ENCODE assay signal across 8 mouse cellular contexts in genomic region chr17:45595736-45596390, GRCm38 (mm10). TPM values are rescaled to one million over a fixed set of nuclear protein-coding genes. Genes with fewer than 3 reads are reported as not detected.
DNase-seq lines count a peak whose midpoint lies in the region; ATAC-seq and TF ChIP-seq lines count a peak whose summit lies in the region.

No protein-coding gene starts in this region.

- peak; percentile 7 for DNase-seq in cerebellum, adult 11 months
- DNase-seq in cerebellum, postnatal 4 days (ENCODE audit: low spot score in 2 of 2): no peak
- no peak for DNase-seq in testis, postnatal 10 days (ENCODE audit: low spot score)
- DNase-seq in intestine, embryonic 14.5 days (ENCODE audit: low spot score): no peak
- peak; percentile 34 for DNase-seq in naive thymus-derived CD4-positive, alpha-beta T cell, adult 2 months (ENCODE audit: low read depth)
- no peak for DNase-seq in adrenal gland, postnatal 36 days
- DNase-seq in layer of hippocampus, adult 8-10 months (ENCODE audit: low spot score in 2 of 2): no peak

- peak overlapping the region; percentile 96 for H3K4me2 ChIP-seq in intestine, embryonic 14.5 days (ENCODE audit: low read length)

- WGBS in intestine, embryonic 14.5 days: 8% methylated on average over 23 of the region's 23 CpGs

- peak overlapping the region; percentile 59 for H3K9ac ChIP-seq in intestine, embryonic 14.5 days (ENCODE audit: low read length)

- H3K9me3 ChIP-seq in intestine, embryonic 14.5 days (ENCODE audit: control insufficient read depth, low read length): no peaks in the 10 kb centered on the region

- TF ChIP-seq CTCF in testis, adult 2 months (IDR thresholded peaks at IDR 0.05; ENCODE audit: control insufficient read depth, insufficient read depth, insufficient replicate concordance, low read depth, low read length): no peak

- H3K27ac ChIP-seq in testis, adult 2 months (ENCODE audit: control insufficient read depth, insufficient read depth, low read depth, low read length): peak overlapping the region; percentile 92
- 0 out of 2 replicates have a peak overlapping the region, but pooled peaks have one; percentile 22 for H3K27ac ChIP-seq in intestine, embryonic 14.5 days (ENCODE audit: low read depth)

- no peaks in the 10 kb centered on the region for H3K36me3 ChIP-seq in testis, adult 2 months (ENCODE audit: control insufficient read depth, insufficient read depth, low read length)
- H3K36me3 ChIP-seq in intestine, embryonic 14.5 days (ENCODE audit: control insufficient read depth, insufficient read depth, low read length): no peaks in the 10 kb centered on the region

- ATAC-seq in intestine, embryonic 14.5 days (replicated peaks; ENCODE audit: low FRiP score, low TSS enrichment, low read depth): peak; percentile 10; the same call in 1 of the 2 replicates

- H3K4me1 ChIP-seq in testis, adult 2 months (ENCODE audit: control insufficient read depth, insufficient read depth, low read length): peaks cover 29% of the 10 kb centered on the region
- H3K4me1 ChIP-seq in intestine, embryonic 14.5 days (replicated peaks; ENCODE audit: control insufficient read depth, insufficient read depth, low read length): peaks cover 61% of the 10 kb centered on the region

- TF ChIP-seq POLR2A in testis, adult 2 months (IDR thresholded peaks at IDR 0.05; ENCODE audit: control insufficient read depth, low read depth, low read length): no peak

- peak overlapping the region; percentile 95 for H3K4me3 ChIP-seq in testis, adult 2 months (ENCODE audit: control insufficient read depth, low read depth, low read length)
- H3K4me3 ChIP-seq in intestine, embryonic 14.5 days (ENCODE audit: low read depth, low read length): peak overlapping the region; percentile 51

- H3K27me3 ChIP-seq in testis, adult 2 months (ENCODE audit: control insufficient read depth, insufficient read depth, low read length): no peaks in the 10 kb centered on the region
- peaks cover 6% of the 10 kb centered on the region; the same call in 1 of the 2 replicates for H3K27me3 ChIP-seq in intestine, embryonic 14.5 days (replicated peaks; ENCODE audit: control insufficient read depth, insufficient read depth, low read length)

RNA-seq across cellular contexts. Expression of gene Slc29a1, which starts 3.5 kb away (rescaled TPM):
- 138 and 143 TPM in 2 replicates for polyA plus RNA-seq in testis, adult 2 months (2012; rRNA removed)
- 79.7 and 82.7 TPM in 2 replicates for polyA plus RNA-seq in intestine, embryonic 14.5 days (2014; fragmentation: Nextera tagmentation; extraction: Ambion mirVana)
- total RNA-seq in adrenal gland, postnatal 36 days (2021): 100 to 1,000 TPM; 132 to 137 TPM
- total RNA-seq in layer of hippocampus, adult 8-10 months (2022): 10 to 100 TPM; 19.4 to 26.3 (median 21.0) TPM

RNA-seq across cellular contexts. Expression of gene Mymx, which starts 6.0 kb away (rescaled TPM):
- 3.4 and 4.4 TPM in 2 replicates for polyA plus RNA-seq in testis, adult 2 months (2012; rRNA removed)
- polyA plus RNA-seq in intestine, embryonic 14.5 days (2014; fragmentation: Nextera tagmentation; extraction: Ambion mirVana): 0.31 TPM in 1 of 2 replicates, not detected in the other
- total RNA-seq in adrenal gland, postnatal 36 days (2021): not detected
- total RNA-seq in layer of hippocampus, adult 8-10 months (2022): not detected

RNA-seq across cellular contexts. Expression of gene Hsp90ab1, which starts 22.8 kb away (rescaled TPM):
- polyA plus RNA-seq in testis, adult 2 months (2012; rRNA removed): 99.1 and 109 TPM in 2 replicates
- 1,628 and 1,680 TPM in 2 replicates for polyA plus RNA-seq in intestine, embryonic 14.5 days (2014; fragmentation: Nextera tagmentation; extraction: Ambion mirVana)
- 1,000 to 10,000 TPM; 1,888 to 2,360 TPM for total RNA-seq in adrenal gland, postnatal 36 days (2021)
- total RNA-seq in layer of hippocampus, adult 8-10 months (2022): 1,000 to 10,000 TPM; 1,566 to 2,023 (median 1,742) TPM

RNA-seq across cellular contexts. Expression of gene Slc35b2, which starts 32.2 kb away (rescaled TPM):
- 26.6 and 35.6 TPM in 2 replicates for polyA plus RNA-seq in testis, adult 2 months (2012; rRNA removed)
- 136 and 146 TPM in 2 replicates for polyA plus RNA-seq in intestine, embryonic 14.5 days (2014; fragmentation: Nextera tagmentation; extraction: Ambion mirVana)
- total RNA-seq in adrenal gland, postnatal 36 days (2021): 10 to 100 TPM; 43.4 to 75.9 TPM
- total RNA-seq in layer of hippocampus, adult 8-10 months (2022): 10 to 100 TPM; 26.6 to 35.6 (median 30.3) TPM

RNA-seq across cellular contexts. Expression of gene Nfkbie, which starts 40.4 kb away (rescaled TPM):
- polyA plus RNA-seq in testis, adult 2 months (2012; rRNA removed): 0.83 and 0.95 TPM in 2 replicates
- 3.7 and 4.0 TPM in 2 replicates for polyA plus RNA-seq in intestine, embryonic 14.5 days (2014; fragmentation: Nextera tagmentation; extraction: Ambion mirVana)
- total RNA-seq in adrenal gland, postnatal 36 days (2021): 1 to 10 TPM; 3.7 TPM
- 1 to 10 TPM; 2.3 to 3.3 (median 2.7) TPM for total RNA-seq in layer of hippocampus, adult 8-10 months (2022)

Comparison
In these comparisons a context has a peak if more than half of its experiments do, and no peak if none do; other contexts are left out.
1. DNase-seq: peak in cerebellum, adult 11 months (single experiment) and naive thymus-derived CD4-positive, alpha-beta T cell, adult 2 months (single experiment); none in cerebellum, postnatal 4 days (0 of 2), testis, postnatal 10 days (single experiment), intestine, embryonic 14.5 days (single experiment), adrenal gland, postnatal 36 days (0 of 2) and layer of hippocampus, adult 8-10 months (0 of 2).
2. RNA of gene Slc29a1, which starts 3.5 kb away (total RNA-seq): 132 to 137 TPM in adrenal gland, postnatal 36 days; 19.4 to 26.3 TPM in layer of hippocampus, adult 8-10 months; every median in the first group is over 4 times any median in the second.